Mouse (Mus musculus) C2C12 (cell line): ENCODE results near the gene Sgta. TPM values are rescaled to one million over a fixed set of nuclear protein-coding genes. Genes with fewer than 3 reads are reported as not detected.
"Not testable (repeated sequence)": the region's sequence is repeated elsewhere in the genome, so short reads cannot be mapped to it uniquely, and the experiment has no call there.

Source experiments
- H3K27me3 ChIP-seq: one replicate; pipeline ENCODE4 v1.6.1; 2011; ENCODE audit not compliant: control insufficient read depth, insufficient read depth, insufficient read length
- H3K36me3 ChIP-seq: one replicate; pipeline ENCODE4 v1.6.1; 2011; ENCODE audit not compliant: control insufficient read depth, insufficient read depth
- H3K4me3 ChIP-seq: one replicate; pipeline ENCODE4 v1.5.1; 2011; ENCODE audit warnings: mild to moderate bottlenecking, control low read depth; ENCODE audit not compliant: poor library complexity, insufficient read depth, severe bottlenecking
- H3K79me2 ChIP-seq: one replicate; pipeline ENCODE4 v1.6.1; 2011; ENCODE audit not compliant: control insufficient read depth, insufficient read depth
- H3K79me3 ChIP-seq: one replicate; pipeline ENCODE4 v1.6.1; 2011; ENCODE audit warnings: low read depth, control low read depth
- H3ac ChIP-seq: one replicate; pipeline ENCODE3; 2011; ENCODE audit warnings: low read depth; ENCODE audit not compliant: control insufficient read depth, insufficient read length
- CEBPB ChIP-seq: IDR thresholded peaks from one replicate; pipeline ENCODE4 v1.6.1; 2011; ENCODE audit warnings: low read depth, mild to moderate bottlenecking, control low read depth, moderate library complexity
- CTCF ChIP-seq: IDR thresholded peaks from one replicate; pipeline ENCODE4 v1.5.1; 2011; ENCODE audit not compliant: control insufficient read depth, insufficient read depth, insufficient read length
- FOSL1 ChIP-seq: IDR thresholded peaks from one replicate; pipeline ENCODE4 v1.8.0; 2011; ENCODE audit warnings: mild to moderate bottlenecking, low read length; ENCODE audit not compliant: poor library complexity, insufficient read depth, severe bottlenecking
- MAX ChIP-seq: IDR thresholded peaks from one replicate; pipeline ENCODE4 v1.6.1; 2011; ENCODE audit warnings: mild to moderate bottlenecking, control low read depth
- MYOD1 ChIP-seq: IDR thresholded peaks from one replicate; pipeline ENCODE4 v1.6.1; 2011; ENCODE audit warnings: low read depth; ENCODE audit not compliant: control insufficient read depth, insufficient read length
- MYOG ChIP-seq: IDR thresholded peaks from one replicate; pipeline ENCODE4 v1.6.1; 2011; ENCODE audit not compliant: control insufficient read depth, insufficient read length; ENCODE audit errors: extremely low read depth
- USF1 ChIP-seq: IDR thresholded peaks from one replicate; pipeline ENCODE4 v1.6.1; 2011; ENCODE audit warnings: low read depth, mild to moderate bottlenecking, control low read depth, moderate library complexity
- polyA plus RNA-seq: library from polyadenylated mRNA; unstranded; fragments of >200 nt; fragmentation: generic; extraction: Trizol; gene quantifications from one replicate; pipeline ENCODE4 v1.2.1, GENCODE M21; 2012; ENCODE audit warnings: missing spikeins

The Sgta gene
- polyA plus RNA-seq, 1 experiment = 154 TPM

- Histone ChIP-seq H3K36me3 (peaks cover 62% of the 10 kb centered on the region), H3K79me2 (peaks cover 41% of the 10 kb centered on the region), H3K79me3 (peaks cover 30% of the 10 kb centered on the region), H3K27me3 (no peaks in the 10 kb centered on the region), H3K4me3 (no peak overlapping the region), H3ac (no peak overlapping the region)
- TF ChIP-seq CEBPB (no peak), MYOG (no peak), CTCF (no peak)
Observed at GRCm38 (mm10) chr10:81051133-81051532, 8.8 kb downstream of the Sgta start.

GRCm38 (mm10) chr10:81050645-81051044 lies 9.3 kb downstream of the Sgta start:
- no peak for TF ChIP-seq CEBPB
- no peak for TF ChIP-seq FOSL1
- no peak for TF ChIP-seq MYOG
- peak; percentile 17 for TF ChIP-seq CTCF
- no peak for TF ChIP-seq USF1
- no peak for TF ChIP-seq MYOD1
- no peak for TF ChIP-seq MAX
- Histone ChIP-seq H3K79me2 (peaks cover 36% of the 10 kb centered on the region), H3K36me3 (peaks cover 64% of the 10 kb centered on the region)

GRCm38 (mm10) chr10:81045246-81045645 lies 14.7 kb downstream of the Sgta start:
- H3K79me2 ChIP-seq, H3ac ChIP-seq, H3K79me3 ChIP-seq, H3K4me3 ChIP-seq, H3K27me3 ChIP-seq: not testable (repeated sequence)
- H3K36me3 ChIP-seq = peaks cover 58% of the 10 kb centered on the region

More at GRCm38 (mm10) chr10:81050645-81051044, 9.3 kb downstream of the Sgta start:
- Histone ChIP-seq H3K79me3 (peaks cover 25% of the 10 kb centered on the region), H3K27me3 (no peaks in the 10 kb centered on the region), H3ac (no peak overlapping the region), H3K4me3 (no peak overlapping the region)

- Histone ChIP-seq H3K4me3 (no peak overlapping the region), H3K36me3 (peaks cover 23% of the 10 kb centered on the region), H3ac (no peak overlapping the region), H3K79me2 (no peaks in the 10 kb centered on the region), H3K79me3 (no peaks in the 10 kb centered on the region), H3K27me3 (no peaks in the 10 kb centered on the region)
- TF ChIP-seq MYOD1 (no peak), CTCF (peak; percentile 67), CEBPB (peak; percentile 82)
Observed at GRCm38 (mm10) chr10:81041458-81042175, 18.4 kb downstream of the Sgta start.

GRCm38 (mm10) chr10:81036988-81037580 lies 22.9 kb downstream of the Sgta start, which contains the start of gene Slc39a3:
Gene Slc39a3 (minus strand): TSS chr10:81037426.
- Histone ChIP-seq H3K36me3 (no peaks in the 10 kb centered on the region), H3K79me3 (no peaks in the 10 kb centered on the region), H3ac (peak within 1 kb of the TSS; percentile 75), H3K79me2 (no peaks in the 10 kb centered on the region), H3K4me3 (peak within 1 kb of the TSS; percentile 51), H3K27me3 (no peaks in the 10 kb centered on the region)
- peak; percentile 77 for TF ChIP-seq MAX
- TF ChIP-seq MYOD1 = peak; percentile 1
- TF ChIP-seq USF1 = peak; percentile 6
- no peak for TF ChIP-seq MYOG

- H3K27me3 ChIP-seq = no peaks in the 10 kb centered on the region
- H3K36me3 ChIP-seq = no peaks in the 10 kb centered on the region
- no peak overlapping the region for H3ac ChIP-seq
- H3K4me3 ChIP-seq = no peak overlapping the region
- TF ChIP-seq MYOD1 (no peak), USF1 (no peak), FOSL1 (no peak), CEBPB (no peak), CTCF (no peak), MYOG (no peak), MAX (no peak)
- H3K79me2 ChIP-seq = no peaks in the 10 kb centered on the region
- H3K79me3 ChIP-seq = no peaks in the 10 kb centered on the region
Observed at GRCm38 (mm10) chr10:81036251-81036650, 23.7 kb downstream of the Sgta start.
